Mouse (Mus musculus): ENCODE measurements around the gene Vmo1. TPM values are rescaled to one million over a fixed set of nuclear protein-coding genes. Genes with fewer than 3 reads are reported as not detected.

The Vmo1 gene
- polyA plus RNA-seq, 1 experiment from 2014 or later, result 0.38 TPM

- WGBS, result 11% methylated on average over 7 of the region's 7 CpGs
- Histone ChIP-seq H3K4me1 (ENCODE audit: insufficient read depth) (no peaks in the 10 kb centered on the region), H3K9me3 (ENCODE audit: low read depth, low read length) (no peaks in the 10 kb centered on the region), H3K9ac (no peak overlapping the region), H3K4me2 (no peak overlapping the region), H3K27me3 (ENCODE audit: insufficient read depth, low read length) (no peaks in the 10 kb centered on the region), H3K27ac (ENCODE audit: low read depth) (no peak overlapping the region), H3K36me3 (ENCODE audit: insufficient read depth) (no peaks in the 10 kb centered on the region), H3K4me3 (ENCODE audit: low read depth, low read length) (no peak overlapping the region)
- DNase-seq, result no peak
- no peak for ATAC-seq (ENCODE audit: insufficient read depth)
- no peak for TF ChIP-seq CTCF (IDR thresholded peaks at IDR 0.05; ENCODE audit: low read depth)
Measured at GRCm38 (mm10) chr11:70553940-70554339, 39.5 kb upstream of the Vmo1 start.

DNA sequence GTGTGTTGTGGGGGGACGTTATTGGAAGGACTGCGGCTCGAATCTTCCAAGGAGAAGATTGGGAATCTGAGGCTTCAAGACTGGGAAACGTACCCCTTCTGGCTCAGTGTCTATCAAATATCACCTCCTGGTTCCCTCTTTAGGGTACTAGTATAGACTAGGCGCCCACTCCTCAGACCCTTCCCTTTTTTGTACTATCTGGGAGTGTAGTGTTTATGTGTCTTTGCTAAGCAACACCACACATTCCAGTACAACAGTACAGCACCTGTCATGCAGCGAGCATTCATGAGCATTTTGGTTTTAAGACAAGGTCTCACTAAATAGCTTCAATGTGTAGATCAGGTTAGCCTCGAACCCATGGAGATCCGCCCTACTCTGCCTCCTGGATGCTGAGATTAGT is 37.1 kb upstream of the Vmo1 start:
- Histone ChIP-seq H3K4me2 (no peak overlapping the region), H3K36me3 (ENCODE audit: insufficient read depth) (no peaks in the 10 kb centered on the region), H3K9ac (no peak overlapping the region), H3K4me1 (ENCODE audit: insufficient read depth) (no peaks in the 10 kb centered on the region), H3K4me3 (ENCODE audit: low read depth, low read length) (no peak overlapping the region), H3K9me3 (ENCODE audit: low read depth, low read length) (no peaks in the 10 kb centered on the region), H3K27me3 (ENCODE audit: insufficient read depth, low read length) (no peaks in the 10 kb centered on the region), H3K27ac (ENCODE audit: low read depth) (no peak overlapping the region)
- TF ChIP-seq CTCF (IDR thresholded peaks at IDR 0.05; ENCODE audit: low read depth), result no peak
- DNase-seq (no peak), ATAC-seq (ENCODE audit: insufficient read depth) (no peak)
- 82% methylated on average over 8 of the region's 8 CpGs for WGBS

GRCm38 (mm10) chr11:70544496-70544895 is 30.1 kb upstream of the Vmo1 start:
- WGBS, result 54% methylated on average over 7 of the region's 7 CpGs

GRCm38 (mm10) chr11:70541415-70541814 is 27.0 kb upstream of the Vmo1 start:
- WGBS, result 67% methylated on average over 5 of the region's 5 CpGs
- Histone ChIP-seq H3K9ac (no peak overlapping the region), H3K36me3 (ENCODE audit: insufficient read depth) (no peaks in the 10 kb centered on the region), H3K4me2 (no peak overlapping the region; the same call in 1 of the 2 replicates), H3K27me3 (ENCODE audit: insufficient read depth, low read length) (peaks cover 8% of the 10 kb centered on the region; the same call in 1 of the 2 replicates), H3K4me1 (ENCODE audit: insufficient read depth) (no peaks in the 10 kb centered on the region), H3K9me3 (ENCODE audit: low read depth, low read length) (no peaks in the 10 kb centered on the region), H3K27ac (ENCODE audit: low read depth) (no peak overlapping the region), H3K4me3 (ENCODE audit: low read depth, low read length) (no peak overlapping the region)
- ATAC-seq (ENCODE audit: insufficient read depth) (no peak), DNase-seq (no peak)
- TF ChIP-seq CTCF (IDR thresholded peaks at IDR 0.05; ENCODE audit: low read depth), result no peak

More at GRCm38 (mm10) chr11:70544496-70544895, 30.1 kb upstream of the Vmo1 start:
- Histone ChIP-seq H3K9ac (no peak overlapping the region), H3K27me3 (ENCODE audit: insufficient read depth, low read length) (peaks cover 8% of the 10 kb centered on the region; the same call in 1 of the 2 replicates), H3K4me1 (ENCODE audit: insufficient read depth) (no peaks in the 10 kb centered on the region), H3K9me3 (ENCODE audit: low read depth, low read length) (no peaks in the 10 kb centered on the region), H3K4me3 (ENCODE audit: low read depth, low read length) (no peak overlapping the region), H3K27ac (ENCODE audit: low read depth) (no peak overlapping the region), H3K36me3 (ENCODE audit: insufficient read depth) (no peaks in the 10 kb centered on the region), H3K4me2 (no peak overlapping the region)
- DNase-seq (no peak), ATAC-seq (ENCODE audit: insufficient read depth) (no peak)
- no peak for TF ChIP-seq CTCF (IDR thresholded peaks at IDR 0.05; ENCODE audit: low read depth)

DNA sequence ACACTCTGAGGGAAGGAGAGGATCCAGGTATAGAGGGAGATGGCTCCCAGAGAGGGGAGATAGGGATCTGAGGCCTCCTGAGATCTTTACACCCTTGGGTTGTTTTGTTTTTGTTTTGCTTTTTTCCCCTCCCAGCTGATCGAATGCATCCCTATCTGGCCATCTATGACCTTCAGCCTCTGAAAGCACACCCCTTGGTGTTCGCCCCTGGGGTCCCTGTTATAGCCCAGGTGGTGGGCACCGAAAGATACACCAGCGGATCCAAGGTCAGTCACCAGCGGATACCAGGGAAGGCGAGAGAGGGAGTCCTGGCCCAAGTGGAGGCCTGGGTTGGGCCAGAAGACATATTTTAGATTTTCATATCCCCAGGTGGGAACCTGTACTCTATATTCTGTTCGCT is 26.5 kb upstream of the Vmo1 start:
- Histone ChIP-seq H3K4me1 (ENCODE audit: insufficient read depth) (no peaks in the 10 kb centered on the region), H3K9me3 (ENCODE audit: low read depth, low read length) (no peaks in the 10 kb centered on the region), H3K4me3 (ENCODE audit: low read depth, low read length) (peak overlapping the region; percentile 57), H3K27ac (ENCODE audit: low read depth) (no peak overlapping the region), H3K36me3 (ENCODE audit: insufficient read depth) (no peaks in the 10 kb centered on the region), H3K27me3 (ENCODE audit: insufficient read depth, low read length) (peaks cover 8% of the 10 kb centered on the region; the same call in 1 of the 2 replicates), H3K4me2 (peak overlapping the region; percentile 77), H3K9ac (peak overlapping the region; percentile 68)
- 83% methylated on average over 7 of the region's 7 CpGs for WGBS
- DNase-seq (no peak), ATAC-seq (ENCODE audit: insufficient read depth) (no peak)
- no peak for TF ChIP-seq CTCF (IDR thresholded peaks at IDR 0.05; ENCODE audit: low read depth)

GRCm38 (mm10) chr11:70539877-70540587 is 25.6 kb upstream of the Vmo1 start, which contains the start of gene Pld2:
Gene Pld2, plus strand, starts transcription at chr11:70540064.
- peaks cover 8% of the 10 kb centered on the region; the same call in 1 of the 2 replicates for H3K27me3 ChIP-seq (ENCODE audit: insufficient read depth, low read length)
- H3K27ac ChIP-seq (ENCODE audit: low read depth), result peak within 1 kb of the TSS; percentile 54; the same call in 1 of the 2 replicates
- no peaks in the 10 kb centered on the region for H3K36me3 ChIP-seq (ENCODE audit: insufficient read depth)
- H3K4me1 ChIP-seq (ENCODE audit: insufficient read depth), result no peaks in the 10 kb centered on the region
- ATAC-seq (ENCODE audit: insufficient read depth) (peak; percentile 98), DNase-seq (peak; percentile 93)
- TF ChIP-seq CTCF (IDR thresholded peaks at IDR 0.05; ENCODE audit: low read depth), result peak; percentile 65
- H3K4me2 ChIP-seq, result peak within 1 kb of the TSS; percentile 77
- peak within 1 kb of the TSS; percentile 57 for H3K4me3 ChIP-seq (ENCODE audit: low read depth, low read length)
- H3K9ac ChIP-seq, result peak within 1 kb of the TSS; percentile 68
- H3K9me3 ChIP-seq (ENCODE audit: low read depth, low read length), result no peaks in the 10 kb centered on the region
- WGBS, result under 1% methylated on average over 53 of the region's 65 CpGs

- H3K9me3 ChIP-seq (ENCODE audit: low read depth, low read length), result no peaks in the 10 kb centered on the region
- no peaks in the 10 kb centered on the region for H3K4me1 ChIP-seq (ENCODE audit: insufficient read depth)
- WGBS, result 15% methylated on average over 9 of the region's 9 CpGs
- no peaks in the 10 kb centered on the region for H3K36me3 ChIP-seq (ENCODE audit: insufficient read depth)
- TF ChIP-seq CTCF (IDR thresholded peaks at IDR 0.05; ENCODE audit: low read depth), result no peak
- peaks cover 8% of the 10 kb centered on the region; the same call in 1 of the 2 replicates for H3K27me3 ChIP-seq (ENCODE audit: insufficient read depth, low read length)
- H3K4me2 ChIP-seq, result peak overlapping the region; percentile 77
- H3K4me3 ChIP-seq (ENCODE audit: low read depth, low read length), result peak overlapping the region; percentile 57
- DNase-seq (peak; percentile 3), ATAC-seq (ENCODE audit: insufficient read depth) (no peak)
- no peak overlapping the region; the same call in 1 of the 2 replicates for H3K27ac ChIP-seq (ENCODE audit: low read depth)
- H3K9ac ChIP-seq, result peak overlapping the region; percentile 68
Measured at GRCm38 (mm10) chr11:70539423-70539822, 25.0 kb upstream of the Vmo1 start.

Data from lung, embryonic 14.5 days (tissue).